Mouse (Mus musculus): ENCODE results near the gene Agbl2.

- TF ChIP-seq CTCF (IDR thresholded peaks at IDR 0.05; ENCODE audit: low read depth, low read length) (no peak), POLR2A (IDR thresholded peaks at IDR 0.05; ENCODE audit: extremely low read depth, insufficient read depth, low read length) (no peak)
These were observed 33.6 kb downstream of the Agbl2 start for GRCm38 (mm10) chr2:90816144-90816543.
